Mouse (Mus musculus) heart, adult 18-20 months (tissue): ENCODE results near the gene Pitpnb. TPM values are rescaled to one million over a fixed set of nuclear protein-coding genes. Genes with fewer than 3 reads are reported as not detected.
A peak's percentile ranks its signal among the peaks of the same experiment; 100 is the strongest.

ENCODE experiments used
- DNase-seq, 2 experiments: peaks; one replicate each; pipeline ENCODE4 v3.0.0; 2021 to 2022; ENCODE audit warnings: mixed read lengths in 1 of 2
- total RNA-seq, 2 experiments: library from RNA; stranded (reverse); gene quantifications; 2 replicates each; pipeline ENCODE4 v1.2.3; 2021

The Pitpnb gene
- total RNA-seq, 2 experiments from 2014 or later = 41.2 to 42.1 TPM

- DNase-seq = no peak
Observed at GRCm38 (mm10) chr5:111421424-111421823, 90.9 kb downstream of the Pitpnb start.

- peak in 1 of 2 experiments; percentile 34 for DNase-seq
Observed at GRCm38 (mm10) chr5:111422058-111422800, 91.7 kb downstream of the Pitpnb start.

- DNase-seq = no peak
Observed at GRCm38 (mm10) chr5:111423011-111423410, 92.4 kb downstream of the Pitpnb start.

GRCm38 (mm10) chr5:111423616-111424015 is 93.1 kb downstream of the Pitpnb start:
- no peak for DNase-seq

- no peak for DNase-seq
Observed at GRCm38 (mm10) chr5:111425813-111426212, 95.2 kb downstream of the Pitpnb start.

GRCm38 (mm10) chr5:111426249-111426648 is 95.7 kb downstream of the Pitpnb start:
- DNase-seq = no peak

GRCm38 (mm10) chr5:111428882-111429281 is 98.3 kb downstream of the Pitpnb start:
- DNase-seq = no peak

GRCm38 (mm10) chr5:111429726-111430125 is 99.2 kb downstream of the Pitpnb start:
- peak; percentile 32 to 63 for DNase-seq

GRCm38 (mm10) chr5:111431007-111431730 is 100.6 kb downstream of the Pitpnb start:
- DNase-seq = peak; percentile 48 to 49

GRCm38 (mm10) chr5:111432842-111433241 is 102.3 kb downstream of the Pitpnb start:
- no peak for DNase-seq

GRCm38 (mm10) chr5:111434342-111434842 is 103.8 kb downstream of the Pitpnb start:
- DNase-seq = no peak

GRCm38 (mm10) chr5:111436260-111436659 is 105.7 kb downstream of the Pitpnb start:
- no peak for DNase-seq

GRCm38 (mm10) chr5:111437205-111437604 is 106.6 kb downstream of the Pitpnb start:
- DNase-seq = no peak

Other genes with a start within 250 kb of the Pitpnb start
- 10 to 100 TPM; 16.0 to 16.6 TPM for gene Mn1, start 86.6 kb downstream of the Pitpnb start, total RNA-seq